ENCODE assay signal across 8 mouse cellular contexts in the genomic region with DNA sequence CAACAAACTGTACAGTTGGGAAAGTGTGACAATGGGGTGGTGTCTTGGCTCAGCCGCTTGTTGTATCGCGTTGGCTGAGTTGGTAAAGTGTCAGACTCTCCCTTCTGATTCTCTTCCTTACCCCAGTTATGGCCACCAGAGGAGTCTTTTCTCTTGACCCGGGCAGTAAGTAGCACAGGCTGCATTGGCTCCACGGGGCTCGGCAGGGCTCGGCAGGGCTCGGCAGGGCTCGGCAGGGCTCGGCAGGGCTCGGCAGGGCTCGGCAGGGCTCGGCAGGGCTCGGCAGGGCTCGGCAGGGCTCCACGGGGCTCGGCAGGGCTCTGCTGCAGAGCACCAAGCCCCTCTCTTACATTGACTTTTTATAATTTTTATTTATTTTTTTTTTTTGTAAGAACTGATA.
DNase-seq lines count a peak whose midpoint lies in the region; ATAC-seq and TF ChIP-seq lines count a peak whose summit lies in the region.

No protein-coding gene starts in this region.

- peak; percentile 24 to 29 for DNase-seq in cerebellum, adult 2 months
- DNase-seq in cerebellum, adult 9-11 months: no peak
- DNase-seq in thymus, adult 2 months: peak; percentile 56
- DNase-seq in thymus, postnatal 0 days (ENCODE audit: low spot score): no peak
- peak; percentile 68 for DNase-seq in lung, postnatal 14 days
- peak; percentile 61 for DNase-seq in urinary bladder, postnatal 25 days (ENCODE audit: low spot score)
- DNase-seq in forebrain, embryonic 10.5 days (ENCODE audit: extremely low spot score, low spot score): no peak

- WGBS in cerebellum, adult 2 months: 30% methylated on average over 17 of the region's 17 CpGs
- WGBS in thymus, adult 2 months: 54% methylated on average over 17 of the region's 17 CpGs
- 54% methylated on average over 17 of the region's 17 CpGs for WGBS in forebrain, embryonic 10.5 days
- 38% methylated on average over 17 of the region's 17 CpGs for WGBS in heart, embryonic 12.5 days

- H3K36me3 ChIP-seq in thymus, adult 2 months (ENCODE audit: control insufficient read depth, insufficient read depth, low read length): no peaks in the 10 kb centered on the region
- H3K36me3 ChIP-seq in forebrain, embryonic 10.5 days (replicated peaks): no peaks in the 10 kb centered on the region
- no peaks in the 10 kb centered on the region for H3K36me3 ChIP-seq in heart, embryonic 12.5 days

- no peak for TF ChIP-seq CTCF in cerebellum, adult 2 months (IDR thresholded peaks at IDR 0.05; ENCODE audit: borderline replicate concordance, insufficient read depth, low read depth, low read length)
- TF ChIP-seq CTCF in thymus, adult 2 months (IDR thresholded peaks at IDR 0.05; ENCODE audit: borderline replicate concordance, control insufficient read depth, extremely low read depth, insufficient read depth, low read length, poor library complexity): no peak

- H3K9me3 ChIP-seq in forebrain, embryonic 10.5 days: no peaks in the 10 kb centered on the region
- no peaks in the 10 kb centered on the region for H3K9me3 ChIP-seq in heart, embryonic 12.5 days (replicated peaks)

- no peak overlapping the region for H3K9ac ChIP-seq in heart, embryonic 12.5 days

- H3K4me2 ChIP-seq in heart, embryonic 12.5 days: no peak overlapping the region

- no peak overlapping the region for H3K27ac ChIP-seq in cerebellum, adult 2 months (ENCODE audit: insufficient read depth, low read length)
- no peak overlapping the region for H3K27ac ChIP-seq in thymus, adult 2 months (ENCODE audit: control insufficient read depth, insufficient read depth, low read length)
- no peak overlapping the region for H3K27ac ChIP-seq in forebrain, embryonic 10.5 days
- H3K27ac ChIP-seq in heart, embryonic 12.5 days (ENCODE audit: poor library complexity, severe bottlenecking): no peak overlapping the region

- no peaks in the 10 kb centered on the region for H3K27me3 ChIP-seq in cerebellum, adult 2 months (ENCODE audit: control insufficient read depth, insufficient read depth, low read length)
- no peaks in the 10 kb centered on the region for H3K27me3 ChIP-seq in thymus, adult 2 months (ENCODE audit: control insufficient read depth, insufficient read depth, low read length)
- H3K27me3 ChIP-seq in forebrain, embryonic 10.5 days (ENCODE audit: poor library complexity, severe bottlenecking): no peaks in the 10 kb centered on the region
- H3K27me3 ChIP-seq in heart, embryonic 12.5 days (replicated peaks): no peaks in the 10 kb centered on the region

- TF ChIP-seq POLR2A in cerebellum, adult 2 months (IDR thresholded peaks at IDR 0.05; ENCODE audit: borderline replicate concordance, insufficient read depth, low read length): no peak
- TF ChIP-seq POLR2A in thymus, adult 2 months (IDR thresholded peaks at IDR 0.05; ENCODE audit: control insufficient read depth, extremely low read depth, insufficient read depth, low read length, poor library complexity): no peak

- no peaks in the 10 kb centered on the region for H3K4me1 ChIP-seq in cerebellum, adult 2 months (ENCODE audit: control insufficient read depth, insufficient read depth, low read length)
- no peaks in the 10 kb centered on the region for H3K4me1 ChIP-seq in thymus, adult 2 months (replicated peaks; ENCODE audit: control insufficient read depth, insufficient read depth, low read length)
- H3K4me1 ChIP-seq in forebrain, embryonic 10.5 days: no peaks in the 10 kb centered on the region
- 0 out of 2 replicates have a peak, but pooled peaks cover 9% of the 10 kb centered on the region for H3K4me1 ChIP-seq in heart, embryonic 12.5 days (replicated peaks)

- ATAC-seq in heart, embryonic 12.5 days (ENCODE audit: insufficient number of reproducible peaks, low FRiP score): no peak

- no peak overlapping the region for H3K4me3 ChIP-seq in cerebellum, adult 2 months (replicated peaks; ENCODE audit: insufficient read depth, low read depth, low read length)
- no peak overlapping the region for H3K4me3 ChIP-seq in thymus, adult 2 months (ENCODE audit: control insufficient read depth, insufficient read depth, low read length)
- H3K4me3 ChIP-seq in forebrain, embryonic 10.5 days: no peak overlapping the region
- no peak overlapping the region for H3K4me3 ChIP-seq in heart, embryonic 12.5 days

Comparison
In these comparisons a context has a peak if more than half of its experiments do, and no peak if none do; other contexts are left out.
1. DNase-seq: peak in cerebellum, adult 2 months (2 of 2), thymus, adult 2 months (single experiment), lung, postnatal 14 days (single experiment) and urinary bladder, postnatal 25 days (single experiment); none in cerebellum, adult 9-11 months (single experiment), thymus, postnatal 0 days (single experiment) and forebrain, embryonic 10.5 days (single experiment).